Mouse (Mus musculus): ENCODE data around the gene Tmem246.

DNA sequence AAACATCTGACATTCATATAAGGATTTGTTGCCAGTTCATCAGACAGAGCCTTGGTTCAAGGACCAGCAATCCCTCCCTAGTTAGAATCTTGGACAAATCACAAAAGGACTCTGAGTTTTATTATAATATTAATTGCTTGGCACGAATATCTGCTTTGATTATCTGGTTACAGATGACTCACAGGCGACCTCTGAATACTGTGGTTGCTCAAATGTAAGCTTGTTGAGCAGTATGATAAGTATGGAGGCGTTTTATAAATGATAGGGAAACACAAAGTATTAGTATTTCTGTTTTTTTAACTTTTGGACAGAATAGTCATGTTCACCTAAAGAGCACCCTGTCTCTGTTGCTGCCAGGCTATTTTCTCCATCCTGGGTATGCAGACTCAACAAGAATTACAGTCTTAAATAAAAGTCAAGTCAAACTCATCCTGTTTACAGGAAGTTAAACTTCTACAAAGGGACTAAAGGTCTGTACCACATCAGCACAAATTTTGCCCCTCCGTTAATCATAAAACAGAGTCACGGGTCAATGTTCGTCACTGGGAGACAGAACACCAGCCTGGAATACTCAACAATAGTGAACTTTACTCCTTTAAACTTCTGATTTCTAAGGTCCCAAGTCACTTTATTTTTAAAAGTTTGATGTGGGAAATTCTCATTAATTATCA lies 50.7 kb downstream of the Tmem246 start:
- TF ChIP-seq CTCF (IDR thresholded peaks at IDR 0.05; ENCODE audit: low read depth, low read length) (no peak), POLR2A (IDR thresholded peaks at IDR 0.05; ENCODE audit: borderline replicate concordance, low read depth, low read length) (no peak)
